Mouse (Mus musculus) liver, embryonic 14.5 days (tissue): Measurements from ENCODE around the gene Smagp. TPM values are rescaled to one million over a fixed set of nuclear protein-coding genes. Genes with fewer than 3 reads are reported as not detected.

Source experiments
- ATAC-seq: fragments of 200-750 bp; cut with Nextera tagmentation; 2 replicates; pipeline ENCODE4 v1.8.0; 2017; ENCODE audit warnings: moderate number of reproducible peaks, mild to moderate bottlenecking, moderate library complexity; ENCODE audit not compliant: insufficient read depth
- DNase-seq, 3 experiments: peaks; one replicate each; pipeline ENCODE4 v3.0.0-alpha.2; 2012 to 2013; ENCODE audit warnings: low read depth in 3 of 3, low spot score in 3 of 3
- H3K27ac ChIP-seq: fragments of 300-500 bp; sonication (generic); 2 replicates; pipeline ENCODE4 v1.5.1; 2014; ENCODE audit warnings: moderate library complexity, mild to moderate bottlenecking, control low read depth, inconsistent platforms
- H3K27me3 ChIP-seq: fragments of 300-500 bp; sonication (generic); 2 replicates; pipeline ENCODE4 v1.6.1; 2014; ENCODE audit warnings: mild to moderate bottlenecking, low read length, moderate library complexity; ENCODE audit not compliant: control insufficient read depth, insufficient read depth
- H3K36me3 ChIP-seq: fragments of 300-500 bp; sonication (generic); replicated peaks from 2 replicates; pipeline ENCODE4 v1.6.1; 2014; ENCODE audit warnings: low read depth; ENCODE audit not compliant: control insufficient read depth, insufficient read depth
- H3K4me1 ChIP-seq, 2 experiments: fragments of 200-500 bp in 1 of 2; fragments of 300-500 bp in 1 of 2; sonication (generic) in 1 of 2; replicated peaks; 2 replicates each; pipeline ENCODE4 v1.6.1; 2012 to 2014; ENCODE audit warnings: antibody characterized with exemption in 1 of 2, inconsistent platforms in 1 of 2, low read length in 1 of 2; ENCODE audit not compliant: control insufficient read depth in 2 of 2, insufficient read depth in 2 of 2
- H3K4me2 ChIP-seq: fragments of 300-500 bp; sonication (generic); 2 replicates; pipeline ENCODE4 v1.6.1; 2014; ENCODE audit warnings: low read depth, mild to moderate bottlenecking, control low read depth, moderate library complexity
- H3K4me3 ChIP-seq, 2 experiments: fragments of 200-500 bp in 1 of 2; fragments of 300-500 bp in 1 of 2; sonication (generic) in 1 of 2; 2 replicates each; pipeline ENCODE4 v1.5.1; 2012 to 2014; ENCODE audit warnings: low read depth in 2 of 2, low read length in 2 of 2, mild to moderate bottlenecking in 2 of 2, control low read depth in 1 of 2, inconsistent platforms in 1 of 2, moderate library complexity in 1 of 2; ENCODE audit not compliant: insufficient read depth in 1 of 2
- H3K9ac ChIP-seq: fragments of 300-500 bp; sonication (generic); replicated peaks from 2 replicates; pipeline ENCODE4 v1.6.1; 2014; ENCODE audit warnings: mild to moderate bottlenecking, control low read depth, moderate library complexity
- H3K9me3 ChIP-seq: fragments of 300-500 bp; sonication (generic); 2 replicates; pipeline ENCODE4 v1.6.1; 2016; ENCODE audit warnings: low read length, mixed read lengths; ENCODE audit not compliant: control insufficient read depth
- CTCF ChIP-seq: IDR thresholded peaks from 2 replicates; pipeline ENCODE4 v1.5.1; 2016; ENCODE audit warnings: antibody characterized with exemption, low read depth, control low read depth
- EP300 ChIP-seq: IDR thresholded peaks from 2 replicates; pipeline ENCODE4 v1.6.1; 2016; ENCODE audit warnings: antibody characterized with exemption, low read depth
- WGBS: fragments of 180-500 bp; shearing (Covaris S2); extraction: QIAGEN DNeasy Blood & Tissue Kit; methylation state at CpG from one replicate; pipeline ENCODE4 v1.1.7; 2014; ENCODE audit not compliant: insufficient replicate concordance; 5-methylcytosine and 5-hydroxymethylcytosine counted together
- polyA plus RNA-seq, 2 experiments: library from polyadenylated mRNA; depleted of rRNA in 1 of 2; stranded (reverse) in 1 of 2; unstranded in 1 of 2; fragments of >200 nt; fragmentation: Nextera tagmentation in 1 of 2; extraction: Ambion mirVana in 1 of 2; gene quantifications; 2 replicates each; pipeline versions ENCODE4 v1.2.1 to v1.2.3; 2012 to 2014

Gene Smagp
- polyA plus RNA-seq, 2 experiments: 6.8 to 7.3 TPM

- peaks cover 42% of the 10 kb centered on the region for H3K27me3 ChIP-seq
- no peak for DNase-seq
These were observed 692 bp downstream of the Smagp start for GRCm38 (mm10) chr15:100635851-100636645.

GRCm38 (mm10) chr15:100635239-100635638 is 1.5 kb downstream of the Smagp start:
- Histone ChIP-seq H3K27me3 (peaks cover 42% of the 10 kb centered on the region), H3K9me3 (no peaks in the 10 kb centered on the region), H3K9ac (no peak overlapping the region), H3K36me3 (no peaks in the 10 kb centered on the region), H3K4me1 (peaks cover 0 to 13% of the 10 kb centered on the region in 2 experiments; a peak in 2 of 4 replicates), H3K27ac (no peak overlapping the region), H3K4me3 (no peak overlapping the region), H3K4me2 (no peak overlapping the region; the same call in 1 of the 2 replicates)
- TF ChIP-seq EP300 (no peak), CTCF (no peak)
- no peak for ATAC-seq
- DNase-seq: no peak
- WGBS: 11% methylated on average over 9 of the region's 9 CpGs

More at GRCm38 (mm10) chr15:100635851-100636645, 692 bp downstream of the Smagp start:
- Histone ChIP-seq H3K36me3 (no peaks in the 10 kb centered on the region), H3K9me3 (no peaks in the 10 kb centered on the region), H3K9ac (no peak overlapping the region; the same call in 1 of the 2 replicates), H3K4me1 (peaks cover 0 to 13% of the 10 kb centered on the region in 2 experiments; a peak in 2 of 4 replicates), H3K4me2 (peak overlapping the region; percentile 68), H3K4me3 (peak overlapping the region; percentile 46 to 47), H3K27ac (no peak overlapping the region)
- TF ChIP-seq CTCF (no peak), EP300 (no peak)
- ATAC-seq: no peak; the same call in 1 of the 2 replicates
- WGBS: 4% methylated on average over 38 of the region's 38 CpGs

- Histone ChIP-seq H3K4me3 (no peak overlapping the region), H3K4me2 (no peak overlapping the region), H3K27ac (no peak overlapping the region), H3K9ac (no peak overlapping the region), H3K27me3 (peaks cover 41% of the 10 kb centered on the region), H3K9me3 (no peaks in the 10 kb centered on the region), H3K4me1 (peaks cover 0 to 16% of the 10 kb centered on the region in 2 experiments; a peak in 2 of 4 replicates), H3K36me3 (no peaks in the 10 kb centered on the region)
- ATAC-seq (no peak), DNase-seq (no peak)
- WGBS: 65% methylated on average over 10 of the region's 10 CpGs
- TF ChIP-seq CTCF (no peak), EP300 (no peak)
These were observed 3.4 kb downstream of the Smagp start for GRCm38 (mm10) chr15:100633341-100633740.

GRCm38 (mm10) chr15:100632323-100632722 is 4.4 kb downstream of the Smagp start:
- Histone ChIP-seq H3K9me3 (no peaks in the 10 kb centered on the region), H3K36me3 (no peaks in the 10 kb centered on the region), H3K27ac (no peak overlapping the region), H3K4me1 (peaks cover 0 to 17% of the 10 kb centered on the region in 2 experiments; a peak in 2 of 4 replicates), H3K27me3 (peaks cover 31% of the 10 kb centered on the region), H3K4me2 (no peak overlapping the region), H3K4me3 (no peak overlapping the region), H3K9ac (no peak overlapping the region)
- TF ChIP-seq EP300: no peak
- 49% methylated on average over 5 of the region's 5 CpGs for WGBS
- DNase-seq (no peak), ATAC-seq (no peak)

GRCm38 (mm10) chr15:100631454-100632170 is 5.1 kb downstream of the Smagp start:
- Histone ChIP-seq H3K27me3 (peaks cover 24% of the 10 kb centered on the region), H3K4me3 (no peak overlapping the region), H3K27ac (no peak overlapping the region), H3K36me3 (no peaks in the 10 kb centered on the region), H3K9ac (no peak overlapping the region), H3K4me2 (no peak overlapping the region), H3K9me3 (no peaks in the 10 kb centered on the region), H3K4me1 (peaks cover 0 to 16% of the 10 kb centered on the region in 2 experiments; a peak in 2 of 4 replicates)
- ATAC-seq (no peak), DNase-seq (no peak)
- no peak for TF ChIP-seq CTCF
- no peak for TF ChIP-seq EP300
- WGBS: 31% methylated on average over 12 of the region's 12 CpGs
